Mouse (Mus musculus): ENCODE data around the gene Tspan18.

GRCm38 (mm10) chr2:93163750-93164335 is 170.5 kb downstream of the Tspan18 start:
- TF ChIP-seq POLR2A (IDR thresholded peaks at IDR 0.05; ENCODE audit: low read depth, low read length) (no peak), CTCF (IDR thresholded peaks at IDR 0.05; ENCODE audit: extremely low read depth, insufficient read length, insufficient replicate concordance, low read depth, low read length) (no peak)
